Mouse (Mus musculus) embryonic facial prominence, embryonic 15.5 days (tissue): ENCODE data around the gene Hist1h4h. TPM values are rescaled to one million over a fixed set of nuclear protein-coding genes. Genes with fewer than 3 reads are reported as not detected.

Experiments
- ATAC-seq: fragments of 200-750 bp; cut with Nextera tagmentation; 2 replicates; pipeline ENCODE4 v1.8.0; 2017; ENCODE audit warnings: low read depth, moderate TSS enrichment; ENCODE audit not compliant: insufficient number of reproducible peaks, low FRiP score, low TSS enrichment
- H3K27ac ChIP-seq: fragments of 300-500 bp; sonication (generic); replicated peaks from 2 replicates; pipeline ENCODE4 v1.5.1; 2015; ENCODE audit warnings: mild to moderate bottlenecking, inconsistent platforms
- H3K27me3 ChIP-seq: fragments of 300-500 bp; sonication (generic); 2 replicates; pipeline ENCODE4 v1.6.1; 2015; ENCODE audit warnings: inconsistent platforms
- H3K36me3 ChIP-seq: fragments of 300-500 bp; sonication (generic); 2 replicates; pipeline ENCODE4 v1.6.1; 2015; ENCODE audit warnings: mild to moderate bottlenecking, inconsistent platforms
- H3K4me1 ChIP-seq: fragments of 300-500 bp; sonication (generic); 2 replicates; pipeline ENCODE4 v1.6.1; 2015; ENCODE audit warnings: inconsistent platforms
- H3K4me2 ChIP-seq: fragments of 300-500 bp; sonication (generic); replicated peaks from 2 replicates; pipeline ENCODE4 v1.6.1; 2015; ENCODE audit warnings: mild to moderate bottlenecking, inconsistent platforms
- H3K4me3 ChIP-seq: fragments of 300-500 bp; sonication (generic); replicated peaks from 2 replicates; pipeline ENCODE4 v1.5.1; 2015; ENCODE audit warnings: mild to moderate bottlenecking, inconsistent platforms
- H3K9ac ChIP-seq: fragments of 300-500 bp; sonication (generic); 2 replicates; pipeline ENCODE4 v1.6.1; 2015; ENCODE audit warnings: inconsistent platforms
- H3K9me3 ChIP-seq: fragments of 300-500 bp; sonication (generic); replicated peaks from 2 replicates; pipeline ENCODE4 v1.6.1; 2016; ENCODE audit warnings: inconsistent platforms
- WGBS: fragments of 180-500 bp; shearing (Covaris S2); methylation state at CpG from one replicate; pipeline ENCODE4 v1.1.7; 2015; 5-methylcytosine and 5-hydroxymethylcytosine counted together
- polyA plus RNA-seq: library from polyadenylated mRNA; unstranded; fragments of >200 nt; fragmentation: Nextera tagmentation; extraction: Ambion mirVana; gene quantifications from 2 replicates; pipeline ENCODE4 v1.2.1, GENCODE M21; 2015

Hist1h4h gene
- polyA plus RNA-seq, 1 experiment from 2014 or later, result 6.1 TPM

DNA sequence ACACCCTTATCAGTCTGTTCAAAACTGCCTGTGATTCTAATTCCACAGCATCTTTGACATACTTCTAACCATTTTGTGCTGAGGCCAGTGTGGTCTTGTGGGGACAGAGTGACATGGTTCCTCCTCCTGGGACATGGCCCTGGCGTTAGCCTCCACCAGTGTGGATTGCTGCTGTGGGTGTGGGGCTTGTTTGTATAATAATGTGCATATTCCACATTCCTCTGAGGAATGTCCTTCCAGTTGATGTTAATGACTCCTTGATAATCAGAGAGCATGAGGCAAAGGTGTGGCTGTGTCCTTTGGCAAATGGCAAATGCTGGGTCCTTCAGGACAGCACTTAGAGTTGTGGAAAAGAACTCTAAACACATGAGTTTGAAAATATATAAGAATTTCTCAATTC lies 17.3 kb upstream of the Hist1h4h start:
- ATAC-seq, result no peak
- H3K9me3 ChIP-seq, result no peaks in the 10 kb centered on the region
- H3K27me3 ChIP-seq, result no peaks in the 10 kb centered on the region

DNA sequence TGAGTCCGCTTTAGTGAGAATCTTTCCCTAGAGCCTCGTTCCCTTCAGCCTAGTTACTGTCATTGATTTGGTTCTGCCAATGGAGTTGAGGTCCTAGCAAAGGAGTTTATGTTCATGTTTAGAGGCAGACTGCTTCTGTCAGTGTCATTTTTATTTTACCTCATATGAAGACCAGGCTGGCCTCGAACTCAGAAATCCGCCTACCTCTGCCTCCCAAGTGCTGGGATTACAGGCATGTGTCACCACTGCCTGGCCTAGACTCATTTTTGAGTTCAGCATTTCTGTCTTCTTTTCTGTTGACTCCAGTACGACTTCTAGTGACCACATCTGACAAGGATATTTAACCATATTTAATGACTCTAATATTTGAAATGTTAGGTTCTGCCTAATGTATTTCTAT lies 15.6 kb upstream of the Hist1h4h start:
- Histone ChIP-seq H3K4me3 (no peak overlapping the region), H3K36me3 (no peaks in the 10 kb centered on the region), H3K27ac (no peak overlapping the region), H3K9me3 (no peaks in the 10 kb centered on the region), H3K4me2 (no peak overlapping the region), H3K4me1 (0 out of 2 replicates have a peak, but pooled peaks cover 5% of the 10 kb centered on the region), H3K9ac (no peak overlapping the region), H3K27me3 (no peaks in the 10 kb centered on the region)
- ATAC-seq, result no peak
- 70% methylated on average over 5 of the region's 5 CpGs for WGBS

More for the DNA sequence above, 17.3 kb upstream of the Hist1h4h start:
- WGBS, result 81% methylated on average over 1 of the region's 1 CpGs
- H3K36me3 ChIP-seq, result no peaks in the 10 kb centered on the region
- H3K4me2 ChIP-seq, result no peak overlapping the region
- H3K27ac ChIP-seq, result no peak overlapping the region
- 0 out of 2 replicates have a peak, but pooled peaks cover 5% of the 10 kb centered on the region for H3K4me1 ChIP-seq
- no peak overlapping the region for H3K9ac ChIP-seq
- H3K4me3 ChIP-seq, result no peak overlapping the region

DNA sequence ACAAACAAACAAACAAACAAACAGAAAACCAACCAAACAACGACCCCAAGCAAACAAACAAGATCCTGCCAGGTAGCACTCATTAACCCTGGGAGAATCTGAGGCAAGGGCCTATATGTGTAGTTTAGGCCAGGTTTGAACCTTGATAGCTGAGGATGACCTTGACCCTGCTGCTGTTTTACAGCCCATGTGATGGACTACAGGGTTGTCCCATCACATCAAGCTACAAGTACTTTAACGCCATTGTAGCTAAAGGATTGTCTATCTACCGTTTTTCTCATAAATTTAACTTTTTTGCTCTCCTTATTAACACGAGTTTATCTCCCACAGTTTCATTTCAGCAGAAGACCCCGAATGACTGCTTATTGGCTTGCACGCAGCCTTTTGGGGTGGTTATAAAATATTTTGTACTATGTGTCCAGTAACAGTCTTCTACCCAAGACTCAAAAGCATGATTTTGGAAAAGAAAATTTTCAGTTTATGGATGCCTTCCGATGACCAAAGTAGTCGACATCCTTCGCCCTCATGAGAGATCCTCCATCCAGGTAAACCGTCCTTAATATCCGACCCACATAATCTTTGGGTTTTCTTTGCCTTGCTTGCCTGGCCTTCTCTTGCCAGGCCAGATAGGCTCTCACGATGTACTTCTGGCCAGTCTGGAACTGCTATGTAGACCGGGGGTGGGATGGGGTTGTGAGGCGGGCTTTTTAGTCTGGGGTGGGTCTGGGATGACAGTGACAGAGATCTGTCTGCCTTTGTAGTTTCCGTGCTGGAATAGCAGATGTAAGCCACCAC lies 14.8 kb upstream of the Hist1h4h start:
- H3K9me3 ChIP-seq, result no peaks in the 10 kb centered on the region
- H3K4me3 ChIP-seq, result peak overlapping the region; percentile 58
- no peak for ATAC-seq
- no peak overlapping the region for H3K27ac ChIP-seq
- 49% methylated on average over 15 of the region's 15 CpGs for WGBS
- no peak overlapping the region for H3K9ac ChIP-seq
- H3K27me3 ChIP-seq, result no peaks in the 10 kb centered on the region
- no peaks in the 10 kb centered on the region for H3K36me3 ChIP-seq
- H3K4me2 ChIP-seq, result peak overlapping the region; percentile 45
- H3K4me1 ChIP-seq, result 0 out of 2 replicates have a peak, but pooled peaks cover 5% of the 10 kb centered on the region

DNA sequence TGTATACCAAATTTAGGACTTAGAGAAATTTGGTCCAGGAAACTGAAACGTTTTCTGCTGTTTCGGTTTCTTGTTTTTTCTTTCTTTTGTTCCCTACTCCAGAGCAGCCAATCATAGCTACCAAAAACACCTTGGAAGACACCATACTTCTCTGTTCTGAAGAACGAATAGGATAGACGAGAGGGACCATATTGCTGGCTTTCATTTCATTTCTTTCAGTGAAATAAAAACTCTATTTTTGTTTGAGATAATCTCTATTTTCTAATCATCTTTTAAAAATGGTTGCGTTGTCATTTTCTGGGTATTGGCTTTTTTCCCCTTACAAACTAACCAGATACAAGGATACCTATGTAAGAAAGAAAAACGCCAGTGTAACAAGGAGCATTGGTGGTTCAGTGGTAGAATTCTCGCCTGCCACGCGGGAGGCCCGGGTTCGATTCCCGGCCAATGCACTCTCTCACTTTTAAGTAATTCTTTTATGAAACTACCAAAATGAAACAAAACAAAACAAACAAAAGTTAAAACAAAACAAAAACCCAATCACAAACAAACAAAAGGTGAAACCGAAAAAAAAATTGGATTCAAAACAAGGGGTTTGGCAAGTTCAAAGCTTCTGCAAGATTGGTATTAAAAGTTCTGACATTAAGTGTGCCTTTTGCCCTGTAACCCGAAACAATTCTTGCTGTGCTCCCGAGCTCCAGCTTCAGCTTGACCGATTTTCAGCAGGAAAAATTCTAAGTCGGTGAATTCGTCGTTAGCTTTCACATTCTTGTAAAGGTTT lies 13.8 kb upstream of the Hist1h4h start:
- H3K4me2 ChIP-seq, result peak overlapping the region; percentile 82
- peak; percentile 63; the same call in 1 of the 2 replicates for ATAC-seq
- H3K4me1 ChIP-seq, result 0 out of 2 replicates have a peak, but pooled peaks cover 5% of the 10 kb centered on the region
- H3K9ac ChIP-seq, result no peak overlapping the region
- H3K9me3 ChIP-seq, result no peaks in the 10 kb centered on the region
- WGBS, result under 1% methylated on average over 19 of the region's 19 CpGs
- H3K4me3 ChIP-seq, result peak overlapping the region; percentile 58
- no peaks in the 10 kb centered on the region for H3K36me3 ChIP-seq
- no peaks in the 10 kb centered on the region for H3K27me3 ChIP-seq
- H3K27ac ChIP-seq, result peak overlapping the region; percentile 86

DNA sequence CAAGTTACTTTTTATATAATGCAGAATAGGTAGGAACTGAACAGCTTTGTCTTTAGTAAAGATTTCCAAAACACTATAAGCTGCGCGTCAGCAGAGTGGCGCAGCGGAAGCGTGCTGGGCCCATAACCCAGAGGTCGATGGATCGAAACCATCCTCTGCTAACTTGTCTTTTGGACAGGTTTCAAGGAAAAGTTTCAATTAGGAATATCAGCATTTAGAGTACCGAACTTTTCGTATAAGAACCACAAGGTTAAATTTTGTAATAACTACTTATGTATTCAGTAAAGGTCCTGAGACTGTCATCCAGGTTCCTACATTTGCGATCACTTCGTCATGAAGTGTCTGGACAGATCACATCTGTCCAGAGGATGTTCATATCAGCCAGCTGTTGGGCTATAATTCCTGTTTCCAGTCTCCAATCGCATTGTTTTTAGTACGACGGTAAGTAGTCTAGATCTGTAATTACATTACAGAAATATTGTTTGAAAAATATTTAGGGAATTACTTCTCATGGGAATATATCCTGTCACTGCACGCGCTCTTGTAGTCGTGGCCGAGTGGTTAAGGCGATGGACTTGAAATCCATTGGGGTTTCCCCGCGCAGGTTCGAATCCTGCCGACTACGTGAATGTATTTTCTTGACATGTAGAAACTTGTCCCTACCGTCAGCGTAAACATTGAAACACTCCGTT lies 13.1 kb upstream of the Hist1h4h start:
- no peaks in the 10 kb centered on the region for H3K27me3 ChIP-seq
- H3K36me3 ChIP-seq, result no peaks in the 10 kb centered on the region
- H3K27ac ChIP-seq, result peak overlapping the region; percentile 86
- peak overlapping the region; percentile 58 for H3K4me3 ChIP-seq
- no peaks in the 10 kb centered on the region for H3K9me3 ChIP-seq
- under 1% methylated on average over 27 of the region's 27 CpGs for WGBS
- H3K4me2 ChIP-seq, result peak overlapping the region; percentile 82
- peak; percentile 87 for ATAC-seq
- H3K4me1 ChIP-seq, result 0 out of 2 replicates have a peak, but pooled peaks cover 5% of the 10 kb centered on the region
- 0 out of 2 replicates have a peak overlapping the region, but pooled peaks have one; percentile 28 for H3K9ac ChIP-seq

DNA sequence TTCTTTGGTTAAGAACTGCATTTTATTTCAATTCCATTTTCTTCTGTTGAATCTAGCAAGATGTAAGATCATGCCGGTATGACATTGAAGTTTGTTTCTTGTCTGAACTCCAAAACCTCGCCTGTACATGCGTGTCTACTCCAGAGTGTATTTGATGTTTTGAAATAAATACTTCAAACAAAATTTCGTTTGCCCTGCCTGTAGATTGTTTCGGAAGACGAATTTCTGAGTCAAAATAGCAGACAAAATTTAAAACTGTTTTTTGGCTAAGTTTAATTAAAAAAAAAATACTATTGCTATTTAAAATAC lies 12.6 kb upstream of the Hist1h4h start:
- Histone ChIP-seq H3K4me3 (peak overlapping the region; percentile 58), H3K4me1 (0 out of 2 replicates have a peak, but pooled peaks cover 5% of the 10 kb centered on the region), H3K4me2 (peak overlapping the region; percentile 82), H3K27me3 (no peaks in the 10 kb centered on the region), H3K9me3 (no peaks in the 10 kb centered on the region), H3K27ac (peak overlapping the region; percentile 65), H3K36me3 (no peaks in the 10 kb centered on the region), H3K9ac (no peak overlapping the region)
- no peak for ATAC-seq
- WGBS, result 0% methylated on average over 6 of the region's 6 CpGs

DNA sequence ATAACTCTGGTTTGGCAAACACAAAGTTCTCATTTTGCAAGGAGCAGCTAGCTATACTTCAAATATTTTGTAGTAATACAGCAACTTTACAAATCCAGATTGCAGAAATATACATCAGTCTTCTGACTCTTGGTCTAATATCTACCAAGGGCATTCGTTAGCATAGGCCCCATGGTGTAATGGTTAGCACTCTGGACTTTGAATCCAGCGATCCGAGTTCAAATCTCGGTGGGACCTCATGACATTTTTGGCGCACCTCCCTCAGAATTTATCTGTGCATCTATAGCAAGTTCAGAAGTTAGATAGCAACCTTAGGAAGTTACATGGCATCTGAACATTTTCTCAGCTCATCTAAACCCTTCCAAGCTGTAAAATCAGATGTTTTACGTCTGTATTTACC lies 12.0 kb upstream of the Hist1h4h start:
- WGBS, result 0% methylated on average over 6 of the region's 6 CpGs
- no peaks in the 10 kb centered on the region for H3K27me3 ChIP-seq
- H3K4me2 ChIP-seq, result peak overlapping the region; percentile 82
- H3K9me3 ChIP-seq, result no peaks in the 10 kb centered on the region
- ATAC-seq, result 0 out of 2 replicates have a peak, but pooled peaks have one; percentile 31
- no peak overlapping the region for H3K9ac ChIP-seq
- peak overlapping the region; percentile 58 for H3K4me3 ChIP-seq
- H3K4me1 ChIP-seq, result 0 out of 2 replicates have a peak, but pooled peaks cover 5% of the 10 kb centered on the region
- H3K27ac ChIP-seq, result peak overlapping the region; percentile 78
- H3K36me3 ChIP-seq, result no peaks in the 10 kb centered on the region

DNA sequence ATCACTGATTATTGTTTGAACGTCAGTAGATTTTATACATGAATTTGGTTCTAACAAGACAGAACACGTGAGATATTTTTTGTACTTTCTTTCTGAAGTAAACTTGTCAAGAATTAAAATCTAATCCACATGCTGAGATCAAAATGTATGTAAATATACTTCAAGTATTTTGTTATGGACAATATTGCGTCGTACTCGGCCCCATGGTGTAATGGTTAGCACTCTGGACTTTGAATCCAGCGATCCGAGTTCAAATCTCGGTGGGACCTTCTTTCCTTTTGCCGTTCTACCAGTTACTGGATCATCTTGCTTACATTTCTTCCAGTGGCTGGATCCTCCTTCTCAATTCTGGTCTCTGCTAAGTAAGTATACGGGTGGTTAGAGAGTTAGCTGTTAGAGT lies 11.4 kb upstream of the Hist1h4h start:
- Histone ChIP-seq H3K4me2 (peak overlapping the region; percentile 82), H3K9ac (no peak overlapping the region), H3K36me3 (no peaks in the 10 kb centered on the region), H3K27me3 (no peaks in the 10 kb centered on the region), H3K9me3 (no peaks in the 10 kb centered on the region), H3K4me3 (peak overlapping the region; percentile 58), H3K27ac (peak overlapping the region; percentile 78), H3K4me1 (0 out of 2 replicates have a peak, but pooled peaks cover 5% of the 10 kb centered on the region)
- WGBS, result 0% methylated on average over 10 of the region's 10 CpGs
- ATAC-seq, result 0 out of 2 replicates have a peak, but pooled peaks have one; percentile 41

DNA sequence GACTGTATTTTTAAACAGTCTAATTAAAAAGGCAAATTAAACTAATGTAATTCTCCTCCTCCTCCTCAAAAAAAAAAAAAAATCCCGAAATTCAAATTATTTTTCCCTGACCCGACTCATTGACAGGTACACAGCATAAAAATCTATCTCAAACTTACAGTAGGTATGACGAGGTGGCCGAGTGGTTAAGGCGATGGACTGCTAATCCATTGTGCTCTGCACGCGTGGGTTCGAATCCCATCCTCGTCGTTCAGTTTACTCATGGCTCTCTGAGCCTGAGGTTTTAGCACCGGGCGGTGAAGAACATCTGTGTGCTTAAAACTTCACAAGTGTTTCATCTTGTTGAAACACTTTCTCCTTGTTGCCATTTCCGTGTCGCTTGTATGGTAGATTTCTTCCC lies 9.1 kb upstream of the Hist1h4h start:
- ATAC-seq, result no peak
- Histone ChIP-seq H3K36me3 (no peaks in the 10 kb centered on the region), H3K4me2 (0 out of 2 replicates have a peak overlapping the region, but pooled peaks have one; percentile 8), H3K9ac (no peak overlapping the region), H3K4me1 (peaks cover 5% of the 10 kb centered on the region), H3K9me3 (no peaks in the 10 kb centered on the region), H3K27me3 (no peaks in the 10 kb centered on the region), H3K4me3 (peak overlapping the region; percentile 10; the same call in 1 of the 2 replicates), H3K27ac (no peak overlapping the region)
- 2% methylated on average over 14 of the region's 14 CpGs for WGBS

DNA sequence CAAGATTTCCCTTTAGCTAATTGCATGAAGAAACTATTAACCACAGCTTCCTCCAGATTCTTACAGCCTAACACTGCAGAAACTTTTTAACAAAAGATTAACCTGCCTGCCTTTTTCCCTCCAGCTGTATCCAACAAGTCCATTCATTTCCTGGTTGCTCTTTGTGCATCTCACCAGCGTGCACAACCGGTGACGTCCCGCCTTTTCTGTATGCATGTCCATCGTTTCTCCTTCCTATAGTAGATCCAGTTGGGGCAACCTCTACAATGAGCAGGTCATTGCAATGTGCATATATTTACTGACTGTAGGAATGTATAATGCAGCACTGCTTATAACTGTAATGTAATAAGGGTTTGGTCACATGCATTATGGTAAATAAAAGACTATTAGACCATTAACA lies 6.9 kb upstream of the Hist1h4h start:
- H3K36me3 ChIP-seq, result no peaks in the 10 kb centered on the region
- H3K4me3 ChIP-seq, result no peak overlapping the region
- ATAC-seq, result no peak
- WGBS, result 49% methylated on average over 5 of the region's 5 CpGs
- H3K27me3 ChIP-seq, result no peaks in the 10 kb centered on the region
- H3K4me2 ChIP-seq, result no peak overlapping the region
- peaks cover 8% of the 10 kb centered on the region for H3K4me1 ChIP-seq
- H3K27ac ChIP-seq, result no peak overlapping the region
- no peaks in the 10 kb centered on the region for H3K9me3 ChIP-seq
- H3K9ac ChIP-seq, result no peak overlapping the region

DNA sequence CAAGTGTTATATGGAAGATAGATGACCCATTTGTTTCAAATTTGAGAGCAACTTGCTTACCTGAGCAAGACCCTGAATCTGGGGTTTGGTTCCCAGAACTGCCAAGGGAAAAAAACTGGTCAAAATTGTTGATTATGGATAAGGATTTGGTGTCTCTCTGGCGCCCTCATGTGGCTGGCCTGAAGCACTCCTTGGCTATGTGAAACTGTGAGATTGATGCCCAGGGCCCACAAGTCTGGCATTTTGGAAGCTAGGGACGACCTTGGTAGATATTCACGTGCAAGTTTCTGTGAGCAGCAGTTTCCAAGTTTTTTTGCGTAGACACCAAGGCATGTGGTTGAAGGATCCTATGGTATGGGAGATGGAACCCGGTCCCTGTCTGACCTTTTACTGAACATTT lies 6.2 kb upstream of the Hist1h4h start:
- Histone ChIP-seq H3K27me3 (no peaks in the 10 kb centered on the region), H3K27ac (no peak overlapping the region), H3K4me2 (0 out of 2 replicates have a peak overlapping the region, but pooled peaks have one; percentile 12), H3K9ac (no peak overlapping the region), H3K36me3 (no peaks in the 10 kb centered on the region), H3K9me3 (no peaks in the 10 kb centered on the region), H3K4me3 (no peak overlapping the region), H3K4me1 (peaks cover 11% of the 10 kb centered on the region)
- ATAC-seq, result no peak
- WGBS, result 5% methylated on average over 5 of the region's 5 CpGs
